Mouse (Mus musculus): Measurements from ENCODE around the gene Mdm1. TPM values are rescaled to one million over a fixed set of nuclear protein-coding genes. Genes with fewer than 3 reads are reported as not detected.
"Not testable (repeated sequence)": the region's sequence is repeated elsewhere in the genome, so short reads cannot be mapped to it uniquely, and the experiment has no call there.

The Mdm1 gene
- total RNA-seq, 2 experiments from 2014 or later, result 7.6 to 9.6 TPM

GRCm38 (mm10) chr10:118122441-118123162 is 19.0 kb upstream of the Mdm1 start:
- DNase-seq (ENCODE audit: low spot score in 2 of 2), result no peak

- no peak for DNase-seq (ENCODE audit: low spot score in 2 of 2)
Measured at GRCm38 (mm10) chr10:118125236-118125635, 16.4 kb upstream of the Mdm1 start.

- DNase-seq (ENCODE audit: low spot score in 2 of 2), result no peak
Measured at GRCm38 (mm10) chr10:118125776-118126445, 15.7 kb upstream of the Mdm1 start.

- DNase-seq (ENCODE audit: low spot score in 2 of 2), result no peak
Measured at GRCm38 (mm10) chr10:118129001-118129682, 12.5 kb upstream of the Mdm1 start.

DNA sequence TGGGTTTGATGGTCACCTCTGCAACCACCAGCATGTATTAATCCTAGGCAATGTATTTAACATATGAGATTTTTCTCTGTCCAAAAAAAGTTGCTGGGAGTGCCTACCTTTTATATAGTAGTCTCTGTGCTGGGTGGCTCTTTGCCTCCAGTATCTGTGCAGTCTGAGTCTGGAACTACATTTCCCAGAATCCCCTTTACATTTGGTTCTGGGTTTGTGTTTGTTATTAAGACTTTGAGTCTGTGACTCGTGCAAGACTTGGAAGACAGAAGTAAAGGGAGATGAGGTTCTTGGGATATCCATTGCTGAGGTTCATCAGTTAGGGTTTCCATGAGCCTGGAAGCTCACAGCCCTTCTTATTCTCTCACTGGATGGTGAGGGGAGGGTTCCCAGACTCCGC is 11.6 kb upstream of the Mdm1 start:
- DNase-seq (ENCODE audit: low spot score in 2 of 2), result no peak

DNA sequence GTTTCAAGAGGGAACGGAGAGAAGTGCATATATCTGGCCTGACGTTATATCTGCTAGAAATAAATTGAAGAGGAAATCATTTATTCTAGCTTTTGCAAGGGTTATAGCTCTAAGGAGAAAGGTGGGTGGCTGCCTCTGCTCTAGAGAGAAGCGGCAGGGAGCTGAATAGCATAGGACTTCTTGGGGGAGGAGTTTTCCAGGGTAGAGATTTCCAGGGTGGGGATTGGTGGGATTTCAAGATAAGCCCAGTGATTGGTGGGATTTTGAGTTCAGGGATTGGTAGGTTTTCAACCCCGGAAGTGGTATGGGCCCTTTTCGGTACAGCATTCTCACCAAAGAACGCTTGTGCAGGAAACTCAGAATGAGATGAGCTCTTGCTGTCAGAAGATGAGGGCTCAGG is 8.6 kb upstream of the Mdm1 start:
- DNase-seq (ENCODE audit: low spot score in 2 of 2), result no peak

DNA sequence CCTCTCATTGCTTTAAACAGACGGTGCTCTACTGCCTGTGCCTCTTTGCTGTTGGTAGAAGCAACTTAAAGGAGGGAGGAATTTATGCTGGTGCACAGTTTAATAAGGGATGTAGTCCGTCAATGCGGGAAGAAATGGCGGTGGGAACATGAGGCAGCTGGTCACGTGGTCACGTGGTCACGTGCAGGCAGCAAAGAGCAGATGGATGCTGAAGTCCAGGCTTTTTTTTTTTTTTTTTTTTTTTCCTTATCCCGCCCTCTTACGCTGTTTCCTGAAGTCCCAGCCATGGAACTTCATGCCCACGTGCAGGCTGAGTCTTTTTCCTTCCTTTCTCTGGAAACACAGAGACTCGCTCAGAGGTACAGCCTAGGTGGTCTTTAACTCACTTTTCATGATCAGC is 3.1 kb upstream of the Mdm1 start:
- DNase-seq (ENCODE audit: low spot score in 2 of 2), result no peak

DNA sequence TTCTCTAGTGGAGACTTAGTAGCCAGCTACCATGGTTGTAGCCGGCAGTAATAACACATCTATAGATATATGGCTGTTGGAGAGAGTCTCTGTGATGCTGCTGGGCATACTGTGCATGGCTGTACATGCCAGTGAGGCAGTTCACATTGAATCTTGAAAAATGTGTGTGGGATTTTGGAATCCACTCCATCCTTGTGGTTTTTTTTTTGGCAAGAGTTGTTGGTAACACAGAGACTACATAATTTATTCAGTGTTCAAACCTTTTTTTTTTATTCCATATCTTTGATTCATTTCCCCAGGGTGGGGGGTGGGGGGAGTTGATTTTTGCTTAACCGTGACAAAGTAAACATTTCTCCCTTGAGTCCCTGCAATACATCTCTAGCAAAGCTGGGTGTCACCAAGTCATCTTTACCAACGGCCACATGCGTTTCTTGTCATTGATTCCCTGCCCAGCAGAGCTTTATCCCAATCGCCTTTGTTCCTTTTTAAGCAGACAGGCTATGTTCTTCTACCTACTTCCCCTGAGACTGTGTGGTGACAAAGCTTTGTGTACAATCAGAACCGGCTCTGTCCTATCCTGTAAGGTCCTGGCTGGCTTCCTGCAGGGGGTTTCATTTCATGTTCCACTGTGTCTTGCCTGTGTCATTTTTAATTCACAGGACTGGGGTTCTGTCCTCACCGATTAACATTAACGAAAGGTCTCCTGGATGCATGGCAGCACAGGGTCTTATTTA is 1.6 kb upstream of the Mdm1 start:
- no peak for DNase-seq (ENCODE audit: low spot score in 2 of 2)

DNA sequence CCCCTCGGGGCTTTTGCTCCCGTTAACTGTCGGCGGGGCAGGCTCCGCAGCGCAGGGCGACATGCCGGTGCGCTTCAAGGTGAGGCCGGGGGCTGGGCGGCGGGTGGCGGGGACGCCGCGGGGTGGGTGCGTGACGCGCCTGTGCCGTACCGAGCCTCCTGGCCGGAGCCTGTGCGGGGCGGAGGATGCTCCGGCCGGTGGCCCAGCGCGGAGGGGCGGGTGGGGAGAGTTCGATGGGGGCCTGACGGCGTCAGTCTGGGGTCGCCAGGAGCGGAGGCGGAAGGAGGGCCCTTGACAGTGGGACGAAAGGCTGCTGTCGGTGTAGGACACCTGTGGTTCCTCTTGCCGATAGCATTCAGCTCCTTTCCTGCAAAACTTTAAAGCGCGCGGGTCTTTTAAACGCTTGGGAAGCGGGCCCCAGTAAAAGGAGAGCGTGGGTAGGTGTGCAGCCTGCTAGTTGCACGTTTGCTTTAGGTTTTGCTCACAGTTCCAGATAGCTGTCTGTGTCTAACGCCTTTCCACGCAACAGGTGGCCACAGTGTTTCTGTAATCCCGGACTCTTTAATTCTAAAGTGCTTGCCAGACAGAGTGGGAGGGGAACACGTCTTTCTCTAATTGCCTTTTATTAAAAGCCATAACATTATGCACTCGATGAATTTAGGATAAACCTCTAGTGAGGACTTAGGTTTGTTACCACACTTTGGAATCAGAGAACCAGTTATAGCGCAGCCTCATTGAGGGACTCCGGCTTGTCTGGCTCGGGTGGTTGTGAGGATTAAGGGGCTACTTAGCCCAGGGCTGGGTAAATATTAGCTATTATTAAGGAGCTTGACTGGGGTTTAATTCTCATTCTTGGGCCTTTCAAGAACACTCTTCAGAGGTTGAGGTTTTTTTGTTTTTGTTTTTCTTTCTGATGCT is 532 bp downstream of the Mdm1 start:
- no peak for DNase-seq (ENCODE audit: low spot score in 2 of 2)

DNA sequence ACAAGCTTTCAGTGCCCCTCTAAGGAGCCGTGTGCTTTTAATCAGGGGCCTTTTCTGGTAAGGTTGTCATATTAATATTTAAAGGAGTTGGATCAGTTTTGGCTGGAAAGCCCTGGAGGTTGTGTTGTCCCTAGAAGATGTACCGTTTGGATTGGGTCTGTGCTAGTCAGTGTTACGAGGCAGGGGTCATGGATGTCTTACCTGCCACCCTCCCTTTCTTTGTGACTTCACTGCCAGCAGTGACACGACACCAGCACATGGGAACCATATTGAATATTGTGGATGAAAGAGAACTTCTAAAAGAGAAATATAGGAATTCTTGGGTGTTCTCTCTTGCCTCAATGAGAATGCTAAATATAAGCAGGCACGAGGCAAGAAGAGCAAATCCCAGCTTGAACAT is 7.8 kb downstream of the Mdm1 start:
- no peak for DNase-seq (ENCODE audit: low spot score in 2 of 2)

GRCm38 (mm10) chr10:118150866-118151265 is 9.3 kb downstream of the Mdm1 start:
- no peak for DNase-seq (ENCODE audit: low spot score in 2 of 2)

DNA sequence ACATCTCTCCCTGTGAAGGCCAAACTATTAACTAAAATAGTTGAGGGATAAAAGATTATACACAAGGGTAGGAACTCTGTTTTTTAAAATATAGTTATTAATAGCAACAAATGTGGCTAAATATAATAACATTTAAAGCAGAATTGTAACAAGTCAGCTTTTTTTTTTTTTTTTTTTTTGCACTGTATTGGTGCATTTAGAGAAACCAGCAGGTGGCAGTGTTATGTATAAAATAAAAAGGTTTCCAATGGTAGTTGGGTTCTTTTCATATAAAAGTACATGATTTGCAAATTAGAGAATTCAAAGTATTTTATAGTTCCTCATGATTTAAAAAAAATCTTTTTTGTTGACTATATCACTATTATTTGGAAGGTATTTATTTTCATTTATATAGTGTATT is 14.3 kb downstream of the Mdm1 start:
- no peak for DNase-seq (ENCODE audit: low spot score in 2 of 2)

DNA sequence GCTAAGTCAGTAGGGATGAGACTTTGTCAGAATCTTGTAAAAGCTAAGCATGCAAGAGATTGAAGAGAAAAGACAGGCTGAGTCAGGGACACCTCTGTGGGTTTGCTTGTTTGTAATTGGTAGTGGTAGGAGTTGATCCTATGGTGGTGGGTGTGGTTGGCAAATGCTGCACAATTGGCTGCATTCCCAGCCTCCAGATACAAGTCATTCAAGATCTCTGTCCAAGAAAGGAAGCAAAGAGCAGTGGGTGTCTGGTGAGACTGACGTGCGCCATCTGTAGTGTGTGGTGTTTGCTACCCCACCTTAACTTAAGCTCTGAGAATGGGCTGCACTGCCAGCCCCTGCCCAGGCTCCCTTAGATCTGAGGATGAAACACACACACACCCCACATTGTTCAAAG is 19.5 kb downstream of the Mdm1 start:
- DNase-seq (ENCODE audit: low spot score in 2 of 2), result no peak

DNA sequence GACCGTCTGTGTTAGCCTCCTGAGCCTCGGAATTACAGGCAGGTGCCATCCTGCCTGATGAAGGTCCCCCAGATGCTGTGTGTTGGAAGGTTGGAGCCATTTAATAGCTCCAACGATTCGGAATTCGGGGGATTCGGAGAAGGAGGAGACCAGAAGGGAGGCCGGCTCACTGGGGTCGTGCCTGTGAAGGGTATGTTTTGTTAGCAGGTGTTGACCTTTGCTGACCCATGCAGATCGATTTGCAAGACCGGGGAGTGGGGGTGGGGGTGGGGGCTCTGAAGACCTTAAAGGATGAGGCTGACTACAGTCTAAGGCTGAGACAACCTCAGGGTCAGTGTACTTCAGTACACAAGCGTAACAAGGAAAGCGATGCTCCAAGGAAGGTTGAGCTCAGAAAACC is 27.6 kb downstream of the Mdm1 start:
- DNase-seq (ENCODE audit: low spot score in 2 of 2), result no peak

DNA sequence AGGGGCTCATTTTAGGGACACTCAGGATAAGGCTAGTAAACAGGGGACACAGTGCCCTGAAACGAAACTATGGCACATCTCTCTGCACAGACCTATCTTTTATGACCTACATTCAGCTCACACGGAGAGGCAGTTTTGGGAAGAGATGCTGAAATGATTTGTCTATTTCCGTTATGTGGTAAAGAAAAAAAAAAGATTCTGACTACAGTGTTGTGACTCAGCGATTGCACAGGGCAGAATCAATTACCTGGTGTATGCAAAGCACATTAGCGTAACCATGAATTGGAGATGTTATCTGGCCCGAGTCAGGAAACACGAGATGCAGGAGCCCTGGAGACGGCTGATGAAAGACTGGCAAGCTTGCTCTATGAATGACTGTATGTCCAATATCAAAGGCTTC is 30.8 kb downstream of the Mdm1 start:
- DNase-seq (ENCODE audit: low spot score in 2 of 2), result no peak

GRCm38 (mm10) chr10:118172876-118173275 is 31.3 kb downstream of the Mdm1 start:
- DNase-seq (ENCODE audit: low spot score in 2 of 2), result no peak

DNA sequence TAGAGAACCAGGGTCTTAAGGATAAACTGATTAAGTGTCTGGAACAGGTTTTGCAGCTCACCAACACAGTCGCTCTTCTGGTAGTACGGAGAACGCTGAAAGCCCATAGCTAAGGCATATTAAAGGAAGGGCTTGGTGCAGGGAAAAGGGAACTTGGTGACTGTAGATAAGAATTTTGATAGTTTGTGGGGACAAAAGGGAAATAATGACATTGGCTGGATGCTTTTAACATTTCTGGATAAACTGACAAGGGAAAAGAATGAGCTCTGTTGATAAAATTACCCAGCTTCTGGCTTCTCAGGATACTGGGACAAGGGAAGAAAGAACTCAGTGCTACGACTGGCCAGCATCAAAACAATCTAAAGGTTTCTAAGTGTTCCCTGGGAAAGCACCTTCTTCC is 33.9 kb downstream of the Mdm1 start:
- not testable (repeated sequence) for DNase-seq (ENCODE audit: low spot score in 2 of 2)

DNA sequence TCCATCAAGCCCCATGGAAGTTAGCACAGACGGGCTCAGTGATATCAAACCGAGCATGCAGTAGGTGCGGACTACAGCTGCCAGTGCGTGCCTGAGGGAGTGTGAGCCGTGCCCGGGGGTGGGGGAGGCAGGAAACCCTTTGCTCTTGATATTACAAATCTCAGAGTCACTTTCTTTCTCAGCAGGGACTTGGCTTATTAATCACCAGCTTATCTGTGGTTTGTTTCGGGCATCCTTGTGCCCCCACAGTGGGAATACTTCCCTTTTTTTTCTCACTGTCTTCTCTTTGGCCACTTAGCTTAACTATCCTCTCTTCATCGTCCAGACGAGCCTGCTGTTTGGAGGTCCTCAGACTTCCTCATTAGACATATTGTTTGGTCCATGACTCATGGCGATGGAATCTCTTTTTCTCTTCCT is 37.1 kb downstream of the Mdm1 start:
- no peak for DNase-seq (ENCODE audit: low spot score in 2 of 2)

DNA sequence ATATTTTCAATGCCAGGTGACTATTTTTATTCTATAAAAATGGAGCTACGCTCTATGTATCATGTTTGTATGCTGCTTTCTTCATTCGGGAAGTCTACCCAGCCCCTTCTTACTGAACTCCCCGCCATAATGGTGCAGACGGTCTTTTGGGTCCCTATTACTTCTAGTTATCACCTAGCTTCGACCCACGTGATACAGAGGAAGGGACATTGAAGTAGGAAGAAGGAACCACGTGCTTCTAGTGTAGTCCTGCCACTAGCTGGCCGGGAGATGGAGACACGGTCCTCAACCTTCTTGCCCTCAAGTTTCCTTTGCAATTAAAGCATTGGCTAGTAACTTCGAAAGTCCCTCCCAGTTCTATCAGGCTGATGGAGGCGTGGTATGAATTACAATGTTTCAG is 37.7 kb downstream of the Mdm1 start:
- no peak for DNase-seq (ENCODE audit: low spot score in 2 of 2)

DNA sequence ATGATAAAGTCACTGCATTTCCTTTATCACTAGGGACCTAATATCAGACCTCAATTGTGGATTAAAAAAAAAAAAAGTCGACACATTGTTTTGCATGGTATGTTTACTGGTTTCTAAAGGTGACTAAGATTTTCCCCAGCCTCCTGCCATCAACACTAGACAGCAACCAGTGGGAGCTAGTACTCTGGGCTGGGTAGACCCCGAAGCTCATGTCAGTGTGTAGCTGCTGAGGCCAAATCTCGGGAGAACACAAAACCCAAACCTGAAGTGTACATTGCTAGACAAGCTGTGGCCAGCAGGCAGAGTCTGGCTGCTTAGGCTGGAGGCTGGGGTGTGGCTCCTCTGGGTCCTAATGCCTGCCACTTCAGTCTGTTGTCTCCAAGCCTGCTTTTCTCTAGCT is 53.5 kb downstream of the Mdm1 start:
- DNase-seq (ENCODE audit: low spot score in 2 of 2), result not testable (repeated sequence)

DNA sequence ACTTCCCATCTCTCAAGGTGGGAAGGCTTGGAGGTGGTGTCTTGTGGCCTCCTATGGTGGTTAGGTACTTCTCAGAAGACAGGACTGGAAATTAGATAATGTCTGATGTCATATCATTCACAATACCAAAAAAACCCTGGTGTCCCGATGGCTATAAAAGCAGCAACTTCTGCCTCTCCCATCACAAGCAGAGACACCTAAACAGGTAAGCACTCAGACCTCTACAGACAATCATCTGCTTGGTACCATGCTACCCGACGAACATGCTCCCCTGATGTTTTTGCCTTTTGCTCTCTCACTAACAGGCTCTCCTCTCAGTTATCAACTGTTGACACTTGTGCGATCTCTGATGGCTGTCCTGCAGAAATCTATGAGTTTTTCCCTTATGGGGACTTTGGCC is 63.0 kb downstream of the Mdm1 start, which contains the start of gene Il22:
TSS of gene Il22 (plus strand) at position 301 of the 400 bp plus-strand sequence.
- DNase-seq (ENCODE audit: low spot score in 2 of 2), result no peak

Data from gastrocnemius, postnatal 4 days (tissue).